Mouse (Mus musculus) heart, embryonic 15.5 days (tissue): ENCODE measurements around the gene Zfyve28. TPM values are rescaled to one million over a fixed set of nuclear protein-coding genes. Genes with fewer than 3 reads are reported as not detected.
A peak's percentile ranks its signal among the peaks of the same experiment; 100 is the strongest.

Source experiments
- ATAC-seq: fragments of 200-750 bp; cut with Nextera tagmentation; replicated peaks from 2 replicates; pipeline ENCODE4 v1.8.0; 2017; ENCODE audit warnings: low read depth, moderate TSS enrichment; ENCODE audit not compliant: insufficient number of reproducible peaks, insufficient read depth, low FRiP score
- H3K27ac ChIP-seq: fragments of 300-500 bp; sonication (generic); 2 replicates; pipeline ENCODE4 v1.5.1; 2015; ENCODE audit warnings: mild to moderate bottlenecking, inconsistent platforms
- H3K27me3 ChIP-seq: fragments of 300-500 bp; sonication (generic); 2 replicates; pipeline ENCODE4 v1.6.1; 2015; ENCODE audit warnings: inconsistent platforms
- H3K36me3 ChIP-seq: fragments of 300-500 bp; sonication (generic); 2 replicates; pipeline ENCODE4 v1.6.1; 2015; ENCODE audit warnings: mild to moderate bottlenecking, inconsistent platforms
- H3K4me1 ChIP-seq: fragments of 300-500 bp; sonication (generic); replicated peaks from 2 replicates; pipeline ENCODE4 v1.6.1; 2015; ENCODE audit warnings: inconsistent platforms
- H3K4me2 ChIP-seq: fragments of 300-500 bp; sonication (generic); 2 replicates; pipeline ENCODE4 v1.6.1; 2015; ENCODE audit warnings: inconsistent platforms, mild to moderate bottlenecking, moderate library complexity
- H3K4me3 ChIP-seq: fragments of 300-500 bp; sonication (generic); 2 replicates; pipeline ENCODE4 v1.5.1; 2015; ENCODE audit warnings: mild to moderate bottlenecking, inconsistent platforms
- H3K9ac ChIP-seq: fragments of 300-500 bp; sonication (generic); 2 replicates; pipeline ENCODE4 v1.6.1; 2015; ENCODE audit warnings: mild to moderate bottlenecking, inconsistent platforms
- H3K9me3 ChIP-seq: fragments of 300-500 bp; sonication (generic); replicated peaks from 2 replicates; pipeline ENCODE4 v1.6.1; 2016; ENCODE audit warnings: inconsistent platforms
- WGBS: fragments of 180-500 bp; shearing (Covaris S2); methylation state at CpG from one replicate; pipeline ENCODE4 v1.1.7; 2015; ENCODE audit warnings: mixed read lengths; 5-methylcytosine and 5-hydroxymethylcytosine counted together
- polyA plus RNA-seq: library from polyadenylated mRNA; unstranded; fragments of >200 nt; fragmentation: Nextera tagmentation; extraction: Ambion mirVana; gene quantifications from 2 replicates; pipeline ENCODE4 v1.2.1, GENCODE M21; 2015

Gene Zfyve28
- polyA plus RNA-seq, 1 experiment from 2014 or later: 0.23 TPM

- Histone ChIP-seq H3K4me3 (no peak overlapping the region), H3K27ac (no peak overlapping the region), H3K27me3 (peaks cover 24% of the 10 kb centered on the region), H3K9ac (no peak overlapping the region), H3K36me3 (no peaks in the 10 kb centered on the region), H3K9me3 (no peaks in the 10 kb centered on the region), H3K4me2 (no peak overlapping the region), H3K4me1 (peaks cover 13% of the 10 kb centered on the region)
- ATAC-seq: no peak
- 92% methylated on average over 5 of the region's 5 CpGs for WGBS
Observed at GRCm38 (mm10) chr5:34229503-34229902, 58.7 kb downstream of the Zfyve28 start.

GRCm38 (mm10) chr5:34225516-34225915 lies 62.7 kb downstream of the Zfyve28 start:
- Histone ChIP-seq H3K36me3 (no peaks in the 10 kb centered on the region), H3K9ac (no peak overlapping the region), H3K9me3 (no peaks in the 10 kb centered on the region), H3K27ac (no peak overlapping the region), H3K4me1 (peaks cover 13% of the 10 kb centered on the region), H3K4me2 (no peak overlapping the region), H3K27me3 (peaks cover 39% of the 10 kb centered on the region), H3K4me3 (no peak overlapping the region)
- WGBS: 71% methylated on average over 2 of the region's 2 CpGs
- ATAC-seq: no peak

GRCm38 (mm10) chr5:34224515-34224914 lies 63.7 kb downstream of the Zfyve28 start:
- Histone ChIP-seq H3K27ac (no peak overlapping the region), H3K9ac (no peak overlapping the region), H3K4me3 (no peak overlapping the region), H3K4me1 (0 out of 2 replicates have a peak, but pooled peaks cover 3% of the 10 kb centered on the region), H3K36me3 (no peaks in the 10 kb centered on the region), H3K27me3 (peaks cover 42% of the 10 kb centered on the region), H3K9me3 (no peaks in the 10 kb centered on the region), H3K4me2 (no peak overlapping the region)
- WGBS: 84% methylated on average over 5 of the region's 5 CpGs
- no peak for ATAC-seq

- WGBS: 83% methylated on average over 4 of the region's 4 CpGs
- ATAC-seq: no peak
Observed at GRCm38 (mm10) chr5:34220001-34220400, 68.2 kb downstream of the Zfyve28 start.

GRCm38 (mm10) chr5:34218672-34219071 lies 69.6 kb downstream of the Zfyve28 start:
- Histone ChIP-seq H3K4me1 (peaks cover 38% of the 10 kb centered on the region), H3K27ac (no peak overlapping the region), H3K9ac (no peak overlapping the region), H3K36me3 (no peaks in the 10 kb centered on the region), H3K27me3 (peaks cover 29% of the 10 kb centered on the region), H3K4me3 (no peak overlapping the region), H3K9me3 (no peaks in the 10 kb centered on the region), H3K4me2 (no peak overlapping the region)
- 65% methylated on average over 5 of the region's 5 CpGs for whole genome bisulfite sequencing
- ATAC-seq: no peak

More at GRCm38 (mm10) chr5:34220001-34220400, 68.2 kb downstream of the Zfyve28 start:
- H3K27ac ChIP-seq: no peak overlapping the region
- no peaks in the 10 kb centered on the region for H3K36me3 ChIP-seq
- H3K4me3 ChIP-seq: no peak overlapping the region
- H3K9me3 ChIP-seq: no peaks in the 10 kb centered on the region
- H3K4me2 ChIP-seq: no peak overlapping the region
- peaks cover 42% of the 10 kb centered on the region for H3K27me3 ChIP-seq
- H3K9ac ChIP-seq: no peak overlapping the region
- H3K4me1 ChIP-seq: peaks cover 27% of the 10 kb centered on the region

- peaks cover 24% of the 10 kb centered on the region for H3K27me3 ChIP-seq
- no peak overlapping the region for H3K4me3 ChIP-seq
- H3K36me3 ChIP-seq: no peaks in the 10 kb centered on the region
- H3K4me2 ChIP-seq: peak overlapping the region; percentile 38
- H3K9ac ChIP-seq: no peak overlapping the region
- ATAC-seq: peak; percentile 90
- 20% methylated on average over 9 of the region's 9 CpGs for WGBS
- H3K4me1 ChIP-seq: peaks cover 42% of the 10 kb centered on the region
- peak overlapping the region; percentile 59 for H3K27ac ChIP-seq
- H3K9me3 ChIP-seq: no peaks in the 10 kb centered on the region
Observed at GRCm38 (mm10) chr5:34217756-34218155, 70.5 kb downstream of the Zfyve28 start.

GRCm38 (mm10) chr5:34216025-34216424 lies 72.2 kb downstream of the Zfyve28 start:
- ATAC-seq: no peak
- H3K9me3 ChIP-seq: no peaks in the 10 kb centered on the region
- H3K9ac ChIP-seq: no peak overlapping the region
- H3K27ac ChIP-seq: no peak overlapping the region
- no peaks in the 10 kb centered on the region for H3K36me3 ChIP-seq
- no peak overlapping the region for H3K4me2 ChIP-seq
- H3K4me3 ChIP-seq: no peak overlapping the region
- H3K4me1 ChIP-seq: peaks cover 42% of the 10 kb centered on the region
- 87% methylated on average over 7 of the region's 7 CpGs for WGBS
- peaks cover 14% of the 10 kb centered on the region for H3K27me3 ChIP-seq

- Histone ChIP-seq H3K9me3 (no peaks in the 10 kb centered on the region), H3K4me3 (no peak overlapping the region), H3K36me3 (no peaks in the 10 kb centered on the region), H3K4me2 (no peak overlapping the region), H3K4me1 (peaks cover 38% of the 10 kb centered on the region), H3K9ac (no peak overlapping the region), H3K27ac (no peak overlapping the region), H3K27me3 (peaks cover 8% of the 10 kb centered on the region; the same call in 1 of the 2 replicates)
- no peak for ATAC-seq
- 41% methylated on average over 8 of the region's 8 CpGs for WGBS
Observed at GRCm38 (mm10) chr5:34213659-34214058, 74.6 kb downstream of the Zfyve28 start.

- Histone ChIP-seq H3K36me3 (no peaks in the 10 kb centered on the region), H3K27me3 (no peaks in the 10 kb centered on the region), H3K4me3 (no peak overlapping the region), H3K4me1 (peaks cover 25% of the 10 kb centered on the region), H3K4me2 (no peak overlapping the region), H3K9ac (no peak overlapping the region), H3K27ac (no peak overlapping the region), H3K9me3 (no peaks in the 10 kb centered on the region)
- no peak for ATAC-seq
- WGBS: 4% methylated on average over 1 of the region's 1 CpGs
Observed at GRCm38 (mm10) chr5:34210279-34210678, 78.0 kb downstream of the Zfyve28 start.

- H3K9me3 ChIP-seq: no peaks in the 10 kb centered on the region
- 57% methylated on average over 3 of the region's 3 CpGs for WGBS
- no peaks in the 10 kb centered on the region for H3K36me3 ChIP-seq
- H3K4me2 ChIP-seq: no peak overlapping the region
- no peak overlapping the region for H3K9ac ChIP-seq
- no peak overlapping the region for H3K27ac ChIP-seq
- no peaks in the 10 kb centered on the region for H3K27me3 ChIP-seq
- peaks cover 8% of the 10 kb centered on the region; the same call in 1 of the 2 replicates for H3K4me1 ChIP-seq
- ATAC-seq: 0 out of 2 replicates have a peak, but pooled peaks have one; percentile 15
- H3K4me3 ChIP-seq: no peak overlapping the region
Observed at GRCm38 (mm10) chr5:34207503-34207902, 80.7 kb downstream of the Zfyve28 start.

- no peaks in the 10 kb centered on the region for H3K36me3 ChIP-seq
- ATAC-seq: no peak; the same call in 1 of the 2 replicates
- WGBS: 31% methylated on average over 2 of the region's 2 CpGs
- no peaks in the 10 kb centered on the region for H3K27me3 ChIP-seq
- H3K9ac ChIP-seq: no peak overlapping the region
- H3K27ac ChIP-seq: no peak overlapping the region
- no peak overlapping the region for H3K4me2 ChIP-seq
- H3K4me1 ChIP-seq: peaks cover 22% of the 10 kb centered on the region
- no peak overlapping the region for H3K4me3 ChIP-seq
- H3K9me3 ChIP-seq: no peaks in the 10 kb centered on the region
Observed at GRCm38 (mm10) chr5:34205788-34206187, 82.5 kb downstream of the Zfyve28 start.

GRCm38 (mm10) chr5:34204911-34205310 lies 83.3 kb downstream of the Zfyve28 start:
- 70% methylated on average over 2 of the region's 2 CpGs for WGBS
- H3K9me3 ChIP-seq: no peaks in the 10 kb centered on the region

More at GRCm38 (mm10) chr5:34204911-34205310, 83.3 kb downstream of the Zfyve28 start:
- H3K4me3 ChIP-seq: no peak overlapping the region
- no peak overlapping the region for H3K27ac ChIP-seq
- no peak overlapping the region for H3K9ac ChIP-seq
- no peaks in the 10 kb centered on the region for H3K36me3 ChIP-seq
- no peaks in the 10 kb centered on the region for H3K27me3 ChIP-seq
- peaks cover 23% of the 10 kb centered on the region for H3K4me1 ChIP-seq
- ATAC-seq: no peak
- H3K4me2 ChIP-seq: no peak overlapping the region
